Mouse (Mus musculus) forebrain, embryonic 10.5 days (tissue): ENCODE data around the gene Csmd2. TPM values are rescaled to one million over a fixed set of nuclear protein-coding genes. Genes with fewer than 3 reads are reported as not detected.
A peak's percentile ranks its signal among the peaks of the same experiment; 100 is the strongest.
"Not testable (repeated sequence)": the region's sequence is repeated elsewhere in the genome, so short reads cannot be mapped to it uniquely, and the experiment has no call there.

Experiments used
- DNase-seq: peaks from one replicate; pipeline ENCODE4 v3.0.0-alpha.2; 2017; ENCODE audit warnings: low spot score; ENCODE audit errors: extremely low spot score
- H3K27ac ChIP-seq: fragments of 300-500 bp; sonication (generic); 2 replicates; pipeline ENCODE4 v1.5.1; 2016; ENCODE audit warnings: mild to moderate bottlenecking
- H3K27me3 ChIP-seq: fragments of 300-500 bp; sonication (generic); 2 replicates; pipeline ENCODE4 v1.6.1; 2016; ENCODE audit warnings: mild to moderate bottlenecking; ENCODE audit not compliant: poor library complexity, severe bottlenecking
- H3K36me3 ChIP-seq: fragments of 300-500 bp; sonication (generic); replicated peaks from 2 replicates; pipeline ENCODE4 v1.6.1; 2016; ENCODE audit warnings: mild to moderate bottlenecking, moderate library complexity
- H3K4me1 ChIP-seq: fragments of 300-500 bp; sonication (generic); 2 replicates; pipeline ENCODE4 v1.6.1; 2016
- H3K4me3 ChIP-seq: fragments of 300-500 bp; sonication (generic); 2 replicates; pipeline ENCODE4 v1.5.1; 2016; ENCODE audit warnings: mild to moderate bottlenecking, moderate library complexity
- H3K9me3 ChIP-seq: fragments of 300-500 bp; sonication (generic); 2 replicates; pipeline ENCODE4 v1.6.1; 2016; ENCODE audit warnings: mild to moderate bottlenecking, moderate library complexity
- WGBS: fragments of 180-500 bp; shearing (Covaris S2); methylation state at CpG from one replicate; pipeline ENCODE4 v1.1.7; 2016; 5-methylcytosine and 5-hydroxymethylcytosine counted together
- polyA plus RNA-seq: library from polyadenylated mRNA; unstranded; fragments of >200 nt; fragmentation: Nextera tagmentation; extraction: Ambion mirVana; gene quantifications from 2 replicates; pipeline ENCODE4 v1.2.1, GENCODE M21; 2016

Csmd2 gene
- polyA plus RNA-seq, 1 experiment from 2014 or later: 0.40 TPM

- Histone ChIP-seq H3K4me1 (peaks cover 25% of the 10 kb centered on the region), H3K36me3 (peaks cover 17% of the 10 kb centered on the region; the same call in 1 of the 2 replicates), H3K27me3 (peaks cover 4% of the 10 kb centered on the region), H3K9me3 (no peaks in the 10 kb centered on the region), H3K27ac (0 out of 2 replicates have a peak overlapping the region, but pooled peaks have one; percentile 35), H3K4me3 (peak overlapping the region; percentile 85)
- 38% methylated on average over 10 of the region's 10 CpGs for WGBS
- DNase-seq: no peak
Measured at GRCm38 (mm10) chr4:128610706-128611105, 623.0 kb downstream of the Csmd2 start.

- H3K27ac ChIP-seq, H3K9me3 ChIP-seq, H3K4me3 ChIP-seq, DNase-seq: not testable (repeated sequence)
- WGBS: 82% methylated on average over 3 of the region's 3 CpGs
- Histone ChIP-seq H3K4me1 (peaks cover 25% of the 10 kb centered on the region), H3K36me3 (peaks cover 13% of the 10 kb centered on the region; the same call in 1 of the 2 replicates), H3K27me3 (peaks cover 14% of the 10 kb centered on the region)
Measured at GRCm38 (mm10) chr4:128611726-128612125, 624.1 kb downstream of the Csmd2 start.

- Histone ChIP-seq H3K4me3 (no peak overlapping the region), H3K36me3 (peaks cover 1% of the 10 kb centered on the region; the same call in 1 of the 2 replicates), H3K27ac (no peak overlapping the region), H3K4me1 (peaks cover 31% of the 10 kb centered on the region), H3K27me3 (peaks cover 29% of the 10 kb centered on the region), H3K9me3 (no peaks in the 10 kb centered on the region)
- 25% methylated on average over 8 of the region's 8 CpGs for WGBS
- peak; percentile 61 for DNase-seq
Measured at GRCm38 (mm10) chr4:128613326-128613725, 625.7 kb downstream of the Csmd2 start.

GRCm38 (mm10) chr4:128615761-128616160 lies 628.1 kb downstream of the Csmd2 start:
- WGBS: 94% methylated on average over 14 of the region's 14 CpGs
- Histone ChIP-seq H3K27ac (no peak overlapping the region), H3K27me3 (peaks cover 30% of the 10 kb centered on the region), H3K9me3 (no peaks in the 10 kb centered on the region), H3K4me3 (no peak overlapping the region), H3K36me3 (no peaks in the 10 kb centered on the region), H3K4me1 (peaks cover 21% of the 10 kb centered on the region)
- DNase-seq: no peak

Other genes with a start within 250 kb of the Csmd2 start
- gene CK137956, start 16.9 kb upstream of the Csmd2 start, polyA plus RNA-seq: 0.27 and 0.38 TPM in 2 replicates